Mouse (Mus musculus) CD8-positive naive resting alpha-beta T cell, adult 57 days (primary cell): ENCODE measurements around the gene Il27ra. TPM values are rescaled to one million over a fixed set of nuclear protein-coding genes. Genes with fewer than 3 reads are reported as not detected.

Experiments
- total RNA-seq: library from RNA; stranded (reverse); gene quantifications from one replicate; pipeline ENCODE4 v1.2.4, GENCODE M21; 2023

Il27ra gene
- 324 TPM for total RNA-seq

DNA sequence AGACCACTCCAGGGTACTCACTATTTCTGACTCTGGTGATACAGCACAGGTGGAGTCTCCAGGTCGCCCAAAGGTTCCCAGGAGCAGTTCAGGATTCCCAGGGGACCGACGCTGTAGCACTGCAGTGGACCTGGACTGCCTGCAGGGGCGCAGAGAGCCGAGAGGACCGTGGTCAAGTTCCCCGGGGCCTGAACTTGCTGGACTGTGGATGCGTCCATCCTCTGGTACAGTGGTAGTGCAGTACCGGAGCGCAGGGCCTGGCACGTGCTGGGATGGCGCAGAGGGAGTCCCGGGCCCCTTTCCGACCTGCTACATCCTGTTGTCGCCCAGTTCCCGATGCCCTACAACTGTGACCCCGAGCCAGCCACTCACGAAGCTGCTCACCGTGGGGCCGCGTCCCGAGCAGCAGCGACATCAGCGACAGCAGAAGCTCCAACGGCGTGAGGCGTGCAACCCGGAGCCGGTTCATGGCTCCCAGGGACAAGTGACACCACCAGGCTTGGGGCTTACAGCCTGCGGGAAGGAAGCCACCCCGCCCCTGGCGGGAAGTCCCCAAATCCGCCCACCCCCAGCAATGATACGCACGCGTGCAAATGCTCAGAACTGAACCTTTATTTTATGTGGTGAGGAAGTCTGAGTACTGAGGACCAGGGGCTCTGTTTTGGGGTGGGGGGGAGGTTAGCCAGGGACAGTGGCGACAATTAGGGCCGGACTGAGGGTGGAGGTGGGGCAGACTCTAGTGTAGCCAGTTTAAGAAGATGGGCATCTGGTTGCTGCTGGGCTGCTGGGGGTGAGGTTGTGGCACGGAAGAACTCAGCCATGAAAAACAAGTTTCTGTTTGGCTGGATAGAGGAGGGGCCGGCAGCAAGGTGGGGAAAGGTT, at the start of gene Il27ra:
Gene Il27ra, minus strand, starts transcription at position 524 of the 882 bp plus-strand sequence.

DNA sequence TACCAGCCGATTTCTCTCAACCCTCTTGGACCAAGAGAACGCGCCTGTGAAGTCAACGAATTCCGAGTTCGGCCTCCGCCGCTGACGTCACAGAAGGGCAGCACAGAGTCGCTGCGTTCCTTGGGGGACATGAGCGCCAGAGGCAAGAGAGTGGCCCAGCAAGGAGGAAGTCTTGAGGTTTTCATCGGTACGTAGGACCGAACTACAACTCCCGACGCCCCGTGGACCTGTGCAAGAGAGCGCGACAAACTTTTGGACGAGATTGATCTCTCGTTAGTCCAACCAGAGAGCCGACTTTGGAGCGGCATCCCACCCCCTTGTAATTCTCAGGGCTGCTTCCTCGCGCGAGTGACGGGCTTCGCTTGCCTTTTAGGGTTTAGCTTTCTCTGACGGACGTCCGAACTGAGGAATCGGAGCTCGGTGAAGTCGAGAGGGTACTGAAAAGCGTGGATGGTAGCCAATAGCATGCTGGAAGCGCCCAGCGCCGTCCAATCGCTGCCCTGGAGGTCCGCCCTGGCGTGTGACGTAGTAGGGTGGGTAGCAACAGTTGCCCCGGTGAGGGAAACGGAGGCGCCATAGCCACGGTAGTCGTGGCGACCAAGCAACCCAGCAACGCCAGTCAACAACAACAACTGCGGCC, 24.0 kb upstream of the Il27ra start, which contains the start of gene Rfx1:
Gene Rfx1, plus strand, starts transcription at position 544 of the 640 bp plus-strand sequence.

GRCm38 (mm10) chr8:84065037-84065436, 22.6 kb upstream of the Il27ra start, which contains the start of gene Gm10643:
TSS of gene Gm10643 (minus strand) at chr8:84065137.

DNA sequence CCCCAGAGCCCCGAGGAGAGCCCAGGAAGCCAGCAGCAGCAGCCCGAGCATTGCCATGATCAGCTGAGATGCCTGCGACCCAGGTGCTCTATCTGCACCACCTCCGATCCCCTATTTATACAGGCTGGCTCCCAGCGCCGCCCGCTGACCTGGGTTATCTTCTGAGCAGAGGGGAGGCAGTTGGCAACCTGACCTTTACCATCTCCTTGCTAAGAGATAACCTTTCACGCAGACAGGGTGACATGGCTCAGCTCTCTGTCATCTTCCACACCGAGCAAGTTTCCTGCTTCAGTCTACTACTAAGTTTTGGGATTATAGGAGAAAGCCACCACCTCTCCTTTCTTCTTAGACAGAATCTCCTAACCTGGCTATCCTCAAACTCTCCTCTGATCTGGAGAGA, 2.5 kb upstream of the Il27ra start, which contains the start of gene Rln3:
Gene Rln3, minus strand, starts transcription at position 101 of the 400 bp plus-strand sequence.

DNA sequence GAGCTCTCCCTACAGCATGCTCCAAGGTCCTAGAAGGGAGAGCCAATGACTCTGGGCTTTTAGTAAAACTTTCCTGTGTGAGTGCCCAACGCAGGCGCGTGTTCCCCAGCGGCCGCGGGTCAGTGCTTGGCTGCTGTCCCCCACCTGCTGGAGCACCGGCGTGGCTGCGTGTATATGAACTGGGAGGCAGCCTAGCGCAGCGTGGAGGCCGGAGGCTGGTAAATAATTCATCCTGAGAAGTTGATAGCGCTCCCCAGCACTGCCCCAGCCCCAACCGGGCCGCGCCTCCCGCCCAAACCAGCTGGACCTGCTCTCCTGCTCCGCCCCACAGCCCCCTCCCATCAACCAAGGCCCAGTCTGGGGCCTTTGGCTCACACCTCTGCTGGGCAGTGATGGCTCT, 21.3 kb downstream of the Il27ra start, which contains the start of gene Palm3:
Gene Palm3, plus strand, starts transcription at position 376 of the 400 bp plus-strand sequence.

GRCm38 (mm10) chr8:84011705-84012498, 30.5 kb downstream of the Il27ra start, which contains the start of gene 2210011C24Rik:
TSS of gene 2210011C24Rik (minus strand) at chr8:84012171.

DNA sequence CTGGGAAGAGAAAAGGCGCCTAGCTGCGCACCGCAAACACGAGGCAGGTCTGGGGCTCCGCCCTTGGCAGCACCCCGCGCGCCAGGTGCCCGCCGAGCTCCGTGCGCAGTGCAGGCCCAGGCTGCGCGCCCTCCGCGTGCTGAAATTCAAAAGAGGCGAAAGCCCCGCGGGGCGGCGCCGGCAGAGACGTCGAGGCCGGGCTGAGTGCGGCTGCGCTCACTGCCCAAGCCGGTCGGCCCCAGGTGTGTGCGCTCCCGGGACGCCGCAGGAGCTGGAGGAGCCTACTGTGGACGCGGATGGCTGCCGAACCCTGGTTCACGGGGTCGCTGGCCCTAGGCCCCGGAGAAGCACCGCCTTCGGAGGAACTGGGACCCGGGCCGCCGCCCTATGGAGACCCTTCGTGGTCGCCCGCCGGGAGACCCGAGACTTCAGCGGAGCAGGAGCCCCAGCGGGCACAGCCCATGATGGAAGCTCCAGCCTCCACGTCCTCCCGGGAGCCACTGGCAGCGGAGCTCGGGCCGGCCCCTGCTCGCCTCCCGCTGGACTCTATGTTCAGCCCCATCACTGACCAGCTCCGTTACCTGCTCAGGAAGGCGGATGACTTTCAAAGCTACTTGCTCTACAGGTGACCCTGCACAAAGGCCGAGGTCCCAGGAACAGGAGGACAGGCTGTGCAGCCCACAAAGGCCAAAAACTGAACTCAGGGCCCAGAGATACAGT, 40.9 kb downstream of the Il27ra start, which contains the start of gene 1700067K01Rik:
Gene 1700067K01Rik, plus strand, starts transcription at position 222 of the 720 bp plus-strand sequence.

DNA sequence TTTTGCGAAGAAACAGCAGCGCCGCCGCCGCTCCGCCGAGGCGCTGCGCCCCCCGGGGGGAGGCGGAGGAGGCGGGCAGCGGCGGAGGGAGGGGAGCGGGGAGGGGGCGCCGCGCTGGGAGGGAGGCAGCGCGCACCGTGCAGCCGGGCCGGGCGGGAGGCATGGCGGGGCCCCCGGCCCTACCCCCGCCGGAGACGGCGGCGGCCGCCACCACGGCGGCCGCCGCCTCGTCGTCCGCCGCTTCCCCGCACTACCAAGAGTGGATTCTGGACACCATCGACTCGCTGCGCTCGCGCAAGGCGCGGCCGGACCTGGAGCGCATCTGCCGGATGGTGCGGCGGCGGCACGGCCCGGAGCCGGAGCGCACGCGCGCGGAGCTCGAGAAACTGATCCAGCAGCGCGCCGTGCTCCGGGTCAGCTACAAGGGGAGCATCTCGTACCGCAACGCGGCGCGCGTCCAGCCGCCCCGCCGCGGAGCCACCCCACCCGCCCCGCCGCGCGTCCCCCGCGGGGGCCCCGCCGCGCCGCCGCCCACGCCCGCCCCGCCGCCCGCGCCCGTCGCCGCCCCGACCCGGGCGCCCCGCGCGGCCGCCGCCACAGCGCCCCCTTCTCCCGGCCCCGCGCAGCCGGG, 44.8 kb downstream of the Il27ra start, which contains the start of gene Samd1:
Gene Samd1, plus strand, starts transcription at position 162 of the 631 bp plus-strand sequence.

Other genes starting within 250 kb of the Il27ra start
- 59.6 TPM for gene Adgrl1, start 142.5 kb downstream of the Il27ra start, total RNA-seq
- gene Gm10644, start 87.4 kb downstream of the Il27ra start, total RNA-seq, result 0.46 TPM
- 8.2 TPM for gene Asf1b, start 87.1 kb downstream of the Il27ra start, total RNA-seq
- gene Prkaca, start 69.6 kb downstream of the Il27ra start, total RNA-seq, result 36.2 TPM
- 36.0 TPM for gene Samd1, start 44.9 kb downstream of the Il27ra start, total RNA-seq
- gene 1700067K01Rik, start 41.1 kb downstream of the Il27ra start, total RNA-seq, result not detected
- not detected for gene 2210011C24Rik, start 30.4 kb downstream of the Il27ra start, total RNA-seq
- not detected for gene Palm3, start 21.1 kb downstream of the Il27ra start, total RNA-seq
- 0.89 TPM for gene Rln3, start 2.4 kb upstream of the Il27ra start, total RNA-seq
- gene Gm10643, start 22.5 kb upstream of the Il27ra start, total RNA-seq, result 7.0 TPM
- gene Rfx1, start 24.2 kb upstream of the Il27ra start, total RNA-seq, result 130 TPM
- gene Dcaf15, start 62.2 kb upstream of the Il27ra start, total RNA-seq, result 68.1 TPM
- gene Podnl1, start 83.4 kb upstream of the Il27ra start, total RNA-seq, result 6.4 TPM
- gene Cc2d1a, start 105.3 kb upstream of the Il27ra start, total RNA-seq, result 36.5 TPM
- 3.2 TPM for gene 4930432K21Rik, start 105.4 kb upstream of the Il27ra start, total RNA-seq
- not detected for gene Nanos3, start 142.6 kb upstream of the Il27ra start, total RNA-seq
- 29.1 TPM for gene Zswim4, start 194.5 kb upstream of the Il27ra start, total RNA-seq
- 163 TPM for gene D8Ertd738e, start 207.1 kb upstream of the Il27ra start, total RNA-seq
- gene Mri1, start 214.7 kb upstream of the Il27ra start, total RNA-seq, result 35.8 TPM
- 25.9 TPM for gene Ccdc130, start 227.8 kb upstream of the Il27ra start, total RNA-seq